Mouse (Mus musculus): ENCODE data around the gene Slc16a2. TPM values are rescaled to one million over a fixed set of nuclear protein-coding genes. Genes with fewer than 3 reads are reported as not detected.

The Slc16a2 gene
- total RNA-seq, 2 experiments from 2014 or later = 26.7 to 29.2 TPM

DNA sequence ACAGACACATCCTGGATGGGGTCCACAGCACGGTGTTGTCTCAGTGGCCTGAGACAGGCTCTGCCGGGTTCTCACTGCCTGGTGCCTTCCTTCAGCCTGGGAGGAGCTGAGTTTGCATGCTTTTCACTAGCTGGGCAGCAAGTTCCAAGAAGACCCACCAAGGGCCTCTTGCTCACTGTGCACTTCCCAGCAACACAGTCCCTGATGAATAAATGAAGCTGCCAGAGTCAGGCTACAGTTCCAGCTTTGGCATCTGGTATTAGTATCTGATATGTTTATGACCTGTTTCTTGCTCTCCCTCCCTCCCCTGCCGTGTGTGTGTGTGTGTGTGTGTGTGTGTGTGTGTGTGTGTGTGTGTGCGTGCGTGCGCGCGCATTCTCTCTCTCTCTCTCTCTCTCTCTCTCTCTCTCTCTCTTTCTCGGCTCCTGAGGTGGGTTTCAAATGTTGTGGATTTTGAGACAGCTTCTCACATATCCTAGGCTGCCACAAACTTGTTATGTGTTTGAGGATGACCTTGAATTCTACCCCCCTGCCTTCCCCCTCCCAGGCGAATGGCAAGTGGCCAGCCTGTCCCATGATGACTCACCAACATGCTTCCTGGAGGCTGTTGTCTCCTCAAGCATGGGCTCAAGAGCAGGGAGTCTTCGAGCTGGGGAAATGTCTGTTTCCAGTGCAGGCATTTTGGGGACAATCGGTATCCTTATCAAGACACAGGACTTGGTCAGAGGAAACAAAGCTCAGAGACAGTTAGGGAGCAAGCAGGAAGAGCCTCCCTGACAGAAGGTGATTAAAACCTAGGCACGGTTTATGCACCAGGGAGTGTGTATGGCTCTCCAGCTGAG lies 80.3 kb downstream of the Slc16a2 start:
- DNase-seq (ENCODE audit: low spot score in 2 of 2) = no peak

DNA sequence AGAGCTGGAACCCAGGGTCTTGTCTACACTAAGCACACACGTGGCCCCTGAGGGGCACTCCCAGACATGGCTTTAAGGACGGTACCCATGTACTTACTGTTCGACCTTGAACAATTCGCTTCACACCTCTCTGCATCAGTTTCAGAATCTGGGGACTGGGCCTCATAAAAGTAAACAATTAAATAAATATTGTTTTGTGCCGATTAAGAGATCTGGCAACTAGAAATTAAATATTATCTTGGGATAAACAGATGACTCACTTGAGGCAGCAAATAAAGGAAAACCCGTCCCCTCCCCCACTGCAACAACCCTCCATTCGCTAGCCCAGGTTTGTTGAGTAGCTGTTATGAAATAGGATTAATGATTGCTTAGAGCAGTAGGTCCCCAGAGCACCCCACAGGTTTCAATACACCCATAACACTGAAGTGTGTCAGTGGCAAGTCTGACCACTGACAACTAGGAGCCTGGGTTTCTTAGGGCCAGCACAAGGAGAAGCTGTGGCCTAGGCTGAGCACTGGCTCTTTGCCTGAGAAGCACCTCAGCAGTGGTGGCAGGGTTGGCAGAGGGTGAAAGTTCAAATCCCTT lies 87.7 kb downstream of the Slc16a2 start:
- DNase-seq (ENCODE audit: low spot score in 2 of 2) = no peak

DNA sequence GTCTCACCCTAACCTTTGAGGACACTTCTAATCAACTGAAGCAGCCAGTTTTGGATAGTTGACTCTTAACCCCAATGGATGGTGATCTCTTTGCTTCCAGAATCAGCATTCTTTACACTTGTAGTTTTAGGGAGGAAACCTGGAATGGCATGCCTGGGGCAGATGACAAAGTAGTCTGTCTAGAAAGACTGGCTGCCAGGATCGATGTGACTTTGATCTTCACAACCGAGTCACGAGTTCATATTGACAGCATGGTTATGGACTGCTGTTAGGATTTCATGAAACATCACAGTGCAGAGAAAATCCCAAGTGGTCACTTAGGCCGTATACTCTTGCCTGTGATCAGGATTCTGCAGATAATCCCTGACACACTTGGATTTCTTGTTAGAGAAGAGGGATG lies 88.7 kb downstream of the Slc16a2 start:
- DNase-seq (ENCODE audit: low spot score in 2 of 2) = no peak

DNA sequence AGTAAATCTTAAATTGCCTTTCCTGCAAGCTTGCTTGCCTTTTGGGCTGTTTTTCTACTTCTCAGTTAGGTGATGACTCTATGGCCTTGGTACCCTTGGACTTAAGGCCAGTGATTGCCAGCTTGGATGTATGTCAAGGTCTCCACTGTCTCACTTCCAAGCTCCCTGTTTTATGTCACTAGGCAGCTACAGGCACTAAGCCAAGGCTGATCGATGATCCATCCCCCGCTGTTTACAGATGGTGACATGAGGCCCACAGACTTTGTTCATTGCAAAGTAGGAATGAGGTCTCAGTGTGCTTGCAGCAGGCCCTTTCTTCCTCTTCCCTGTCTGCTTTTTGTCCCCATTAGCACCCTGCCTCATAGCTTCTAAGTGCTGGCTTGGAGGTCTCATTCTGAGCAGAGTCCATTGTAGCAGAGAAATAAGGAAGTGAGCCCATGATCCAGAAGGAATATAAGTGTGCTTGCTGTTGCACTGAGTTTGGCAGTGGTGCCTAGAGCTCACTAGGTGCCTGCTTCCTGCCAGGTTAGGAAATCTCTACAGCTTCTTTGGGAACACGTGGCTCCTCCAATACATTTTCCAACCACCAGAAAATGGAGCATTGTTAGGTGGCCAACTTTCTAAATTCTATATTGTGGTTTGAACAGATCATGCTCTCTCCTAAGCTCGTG lies 89.6 kb downstream of the Slc16a2 start:
- DNase-seq (ENCODE audit: low spot score in 2 of 2) = no peak

DNA sequence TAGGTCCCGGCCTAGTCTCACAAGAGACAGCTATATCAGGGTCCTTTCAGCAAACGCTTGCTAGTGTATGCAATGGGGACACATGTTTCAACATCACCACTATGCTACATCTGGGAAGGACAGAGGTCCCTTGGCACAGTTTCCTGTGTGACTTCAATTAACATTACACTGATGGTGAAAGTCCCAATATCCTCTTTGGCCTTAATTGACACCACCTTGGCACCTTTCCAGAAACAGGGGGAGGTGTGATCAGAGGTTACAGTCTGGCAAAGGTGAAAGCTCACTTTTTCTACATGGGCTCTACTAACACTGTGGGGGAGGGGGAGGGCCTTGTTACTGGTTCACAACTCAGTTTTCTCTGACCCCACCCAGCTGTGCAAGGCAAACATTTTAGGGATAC lies 99.3 kb downstream of the Slc16a2 start:
- DNase-seq (ENCODE audit: low spot score in 2 of 2) = no peak

DNA sequence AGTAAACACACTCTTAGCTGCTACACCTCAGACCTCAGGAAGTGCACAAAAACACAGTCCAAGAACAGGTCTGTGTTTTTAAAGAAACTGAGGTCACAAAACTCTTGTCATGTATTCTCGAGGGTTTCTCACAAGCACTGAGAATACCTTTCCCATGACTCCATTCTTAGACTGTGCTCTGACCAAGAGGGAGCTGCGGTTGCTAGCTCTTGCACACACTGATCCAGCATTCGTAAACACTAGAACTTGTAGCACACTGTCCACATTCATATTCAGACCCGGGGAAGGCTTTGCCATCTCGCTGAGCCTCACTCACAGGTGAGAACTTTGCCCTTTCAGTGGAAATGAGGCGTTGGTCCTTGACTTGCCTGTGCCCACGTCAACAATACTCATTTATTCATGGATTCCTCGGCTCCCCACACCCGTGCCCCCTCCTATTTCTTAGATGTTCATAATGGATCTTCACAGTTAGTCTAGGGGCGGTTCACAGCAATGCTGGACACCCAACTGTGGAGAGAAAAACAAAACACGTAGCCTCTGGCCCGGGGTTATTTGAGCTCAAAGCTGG lies 102.1 kb downstream of the Slc16a2 start:
- DNase-seq (ENCODE audit: low spot score in 2 of 2) = no peak

- DNase-seq (ENCODE audit: low spot score in 2 of 2) = no peak
These were observed 108.9 kb downstream of the Slc16a2 start for GRCm38 (mm10) chrX:103712922-103713321.

GRCm38 (mm10) chrX:103709671-103710070 lies 112.1 kb downstream of the Slc16a2 start:
- DNase-seq (ENCODE audit: low spot score in 2 of 2) = no peak

DNA sequence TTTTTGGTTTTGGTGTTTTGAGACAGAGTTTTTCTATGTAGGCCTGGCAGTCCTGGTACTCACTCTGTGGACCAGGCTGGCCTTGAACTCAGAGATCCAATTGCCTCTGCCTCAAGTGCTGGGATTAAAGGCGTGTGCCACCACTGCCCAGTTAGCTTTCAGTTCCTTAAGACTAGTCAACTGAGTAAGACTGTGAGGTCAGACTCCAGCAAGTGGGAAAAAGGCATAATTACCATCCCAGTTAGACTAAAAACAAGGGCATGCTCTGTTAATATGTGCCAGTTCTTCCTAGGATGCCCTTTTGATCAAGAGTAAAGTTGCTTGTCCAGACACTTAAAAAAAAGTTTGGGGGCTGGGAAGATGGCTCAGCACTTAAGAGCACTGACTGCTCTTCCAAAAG lies 113.2 kb downstream of the Slc16a2 start:
- DNase-seq (ENCODE audit: low spot score in 2 of 2) = no peak

GRCm38 (mm10) chrX:103704611-103705010 lies 117.2 kb downstream of the Slc16a2 start:
- DNase-seq (ENCODE audit: low spot score in 2 of 2) = no peak

DNA sequence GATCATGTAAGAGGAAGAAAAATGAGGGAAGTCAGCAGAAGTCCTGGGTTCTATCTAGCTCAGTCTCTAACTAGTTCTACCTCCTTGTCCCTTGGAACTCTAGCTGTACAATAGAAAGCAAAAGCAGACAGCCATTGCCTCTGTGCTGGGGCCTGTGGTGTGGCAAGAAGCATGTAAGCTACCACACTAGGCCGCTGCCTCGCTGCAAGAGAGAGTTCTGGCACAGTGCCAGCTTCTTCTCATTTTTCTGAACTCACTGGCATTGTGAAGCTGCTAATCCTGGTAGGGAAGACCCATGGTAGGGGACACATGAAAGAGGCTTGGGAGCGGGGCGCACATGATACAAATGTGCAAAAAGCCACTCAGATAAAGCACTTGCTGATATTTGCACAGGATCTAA lies 117.8 kb downstream of the Slc16a2 start:
- no peak for DNase-seq (ENCODE audit: low spot score in 2 of 2)

- DNase-seq (ENCODE audit: low spot score in 2 of 2) = no peak
These were observed 124.0 kb downstream of the Slc16a2 start for GRCm38 (mm10) chrX:103697796-103698195.

- DNase-seq (ENCODE audit: low spot score in 2 of 2) = peak; percentile 15 to 54
These were observed 125.7 kb downstream of the Slc16a2 start for GRCm38 (mm10) chrX:103696081-103696519.

GRCm38 (mm10) chrX:103695165-103695996 lies 126.4 kb downstream of the Slc16a2 start:
- peak; percentile 53 to 71 for DNase-seq (ENCODE audit: low spot score in 2 of 2)

- peak; percentile 2 to 3 for DNase-seq (ENCODE audit: low spot score in 2 of 2)
These were observed 127.0 kb downstream of the Slc16a2 start for GRCm38 (mm10) chrX:103694787-103695164.

DNA sequence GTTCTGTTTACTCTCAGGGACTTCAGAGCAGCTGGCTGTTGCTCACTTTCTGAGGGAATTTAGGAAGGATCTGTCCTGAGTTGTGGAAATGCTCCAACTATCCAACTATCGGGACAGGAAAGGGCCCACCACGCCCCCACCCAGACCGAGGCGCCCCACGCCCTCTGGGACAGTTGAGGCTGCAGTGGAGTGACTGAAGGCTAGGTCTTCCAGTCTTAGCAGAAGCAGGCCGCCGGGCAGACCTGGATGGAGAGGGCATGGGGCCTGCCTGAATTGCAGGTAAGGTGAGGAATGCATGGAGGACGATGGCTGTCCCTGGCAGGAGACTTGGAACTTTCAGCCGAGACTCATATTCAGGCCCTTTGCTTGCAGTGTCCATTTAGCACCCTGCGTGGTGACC lies 127.4 kb downstream of the Slc16a2 start:
- DNase-seq (ENCODE audit: low spot score in 2 of 2) = no peak

DNA sequence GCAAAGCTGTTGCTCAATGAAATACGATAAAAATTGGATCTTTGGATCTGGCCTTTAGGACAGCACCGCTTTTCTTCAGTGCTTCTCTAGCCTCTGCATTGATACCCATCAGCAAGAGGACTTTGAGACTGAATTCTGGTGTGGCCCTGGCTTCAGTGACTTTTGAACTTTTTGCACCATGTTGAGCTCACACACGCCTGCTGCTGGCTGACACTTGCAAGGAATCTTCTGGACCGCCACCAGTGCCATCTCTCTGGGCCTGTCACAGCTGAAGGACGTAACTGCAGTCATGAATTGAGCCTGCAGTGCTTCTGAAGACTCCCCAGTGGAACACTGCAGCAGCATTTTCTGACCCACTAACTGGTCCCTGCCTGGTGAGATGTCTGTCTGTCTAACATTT lies 128.9 kb downstream of the Slc16a2 start:
- DNase-seq (ENCODE audit: low spot score in 2 of 2) = no peak

GRCm38 (mm10) chrX:103688551-103688950 lies 133.2 kb downstream of the Slc16a2 start:
- DNase-seq (ENCODE audit: low spot score in 2 of 2) = no peak

DNA sequence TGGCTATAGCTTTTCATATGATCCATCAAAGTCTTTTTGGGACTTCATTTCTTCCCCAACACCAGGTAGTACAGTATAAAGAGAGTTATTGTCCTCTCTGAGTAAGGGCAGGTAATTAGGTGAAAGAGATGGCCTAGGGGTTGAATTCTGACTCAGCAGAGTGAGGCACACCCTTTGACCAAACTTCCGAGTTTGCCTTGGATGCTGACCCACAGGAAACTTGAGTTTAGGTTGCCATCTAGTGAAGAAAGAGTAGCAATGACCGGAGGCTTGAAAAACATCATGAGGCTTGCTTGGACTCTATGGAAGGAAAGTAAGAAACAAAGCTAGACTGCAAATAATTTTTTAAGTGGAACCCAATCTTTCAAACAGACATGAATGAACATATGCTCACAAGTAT lies 147.1 kb downstream of the Slc16a2 start:
- DNase-seq (ENCODE audit: low spot score in 2 of 2) = no peak

DNA sequence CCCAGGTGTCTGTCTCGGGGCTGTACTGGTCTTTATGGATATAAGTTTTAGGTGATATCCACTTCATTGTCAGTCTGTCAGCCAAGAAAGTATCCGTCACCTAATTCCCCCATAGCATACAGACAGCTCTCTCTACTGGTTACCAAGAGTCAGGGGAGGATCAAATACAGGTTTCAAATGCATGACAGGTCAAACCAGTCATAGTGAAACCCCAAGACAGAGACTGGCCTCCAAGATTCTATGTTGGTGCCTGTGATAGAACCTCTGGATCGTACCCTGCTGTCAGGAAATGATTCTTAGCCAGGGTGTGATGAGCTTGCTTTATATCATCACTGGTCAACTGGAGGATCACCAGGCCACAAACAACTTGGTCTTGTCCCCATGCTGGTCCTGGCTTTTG lies 148.0 kb downstream of the Slc16a2 start:
- DNase-seq (ENCODE audit: low spot score in 2 of 2) = no peak

DNA sequence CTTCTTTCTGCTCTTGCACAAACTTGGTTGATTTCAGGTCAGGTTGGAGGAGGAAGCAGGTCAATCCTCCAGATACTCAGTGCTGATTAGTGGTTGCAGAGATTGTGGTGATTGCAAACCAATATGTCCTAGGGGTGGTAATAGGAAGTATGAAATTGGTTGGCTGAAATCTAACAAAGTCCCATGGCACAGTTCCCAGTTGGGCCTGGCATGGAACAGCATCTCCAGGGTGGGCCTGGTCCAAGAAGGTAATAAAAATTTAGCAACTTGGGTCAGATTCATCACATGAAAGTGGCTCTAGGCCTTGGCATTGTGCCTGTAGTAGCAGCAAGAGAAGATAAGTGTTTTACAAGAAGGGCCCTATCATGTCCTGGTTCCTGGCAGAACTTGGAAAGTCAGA lies 151.5 kb downstream of the Slc16a2 start:
- no peak for DNase-seq (ENCODE audit: low spot score in 2 of 2)
